Mouse (Mus musculus) neural tube, embryonic 14.5 days (tissue): Measurements from ENCODE around the gene Tbc1d10a. TPM values are rescaled to one million over a fixed set of nuclear protein-coding genes. Genes with fewer than 3 reads are reported as not detected.

ENCODE experiments used
- ATAC-seq: fragments of 200-750 bp; cut with Nextera tagmentation; 2 replicates; pipeline ENCODE4 v1.8.0; 2017; ENCODE audit warnings: low read depth, mild to moderate bottlenecking, moderate TSS enrichment, moderate library complexity
- H3K27ac ChIP-seq: fragments of 300-500 bp; sonication (generic); 2 replicates; pipeline ENCODE4 v1.5.1; 2014; ENCODE audit warnings: low read depth, mild to moderate bottlenecking, control low read depth, low read length, moderate library complexity, mixed read lengths
- H3K27me3 ChIP-seq: fragments of 300-500 bp; sonication (generic); 2 replicates; pipeline ENCODE4 v1.6.1; 2014; ENCODE audit warnings: low read length; ENCODE audit not compliant: control insufficient read depth, insufficient read depth
- H3K36me3 ChIP-seq: fragments of 300-500 bp; sonication (generic); 2 replicates; pipeline ENCODE4 v1.6.1; 2014; ENCODE audit warnings: low read length, mixed read lengths; ENCODE audit not compliant: control insufficient read depth, insufficient read depth
- H3K4me1 ChIP-seq: fragments of 300-500 bp; sonication (generic); 2 replicates; pipeline ENCODE4 v1.6.1; 2014; ENCODE audit warnings: low read length; ENCODE audit not compliant: control insufficient read depth, insufficient read depth
- H3K4me2 ChIP-seq: fragments of 300-500 bp; sonication (generic); 2 replicates; pipeline ENCODE4 v1.6.1; 2014; ENCODE audit warnings: mild to moderate bottlenecking, low read depth, low read length, control low read depth
- H3K4me3 ChIP-seq: fragments of 300-500 bp; sonication (generic); 2 replicates; pipeline ENCODE4 v1.5.1; 2014; ENCODE audit warnings: low read depth, low read length, control low read depth, mixed read lengths
- H3K9ac ChIP-seq: fragments of 300-500 bp; sonication (generic); replicated peaks from 2 replicates; pipeline ENCODE4 v1.6.1; 2014; ENCODE audit warnings: low read depth, mild to moderate bottlenecking, control low read depth, low read length, mixed read lengths
- H3K9me3 ChIP-seq: fragments of 300-500 bp; sonication (generic); 2 replicates; pipeline ENCODE4 v1.6.1; 2016; ENCODE audit warnings: low read length; ENCODE audit not compliant: control insufficient read depth
- WGBS: fragments of 180-500 bp; shearing (Covaris S2); extraction: QIAGEN DNeasy Blood & Tissue Kit; methylation state at CpG from one replicate; pipeline ENCODE4 v1.1.7; 2014; 5-methylcytosine and 5-hydroxymethylcytosine counted together
- polyA plus RNA-seq: library from polyadenylated mRNA; unstranded; fragments of >200 nt; fragmentation: Nextera tagmentation; extraction: Ambion mirVana; gene quantifications from 2 replicates; pipeline ENCODE4 v1.2.1, GENCODE M21; 2014

Tbc1d10a gene
- polyA plus RNA-seq, 1 experiment from 2014 or later = 19.8 TPM

DNA sequence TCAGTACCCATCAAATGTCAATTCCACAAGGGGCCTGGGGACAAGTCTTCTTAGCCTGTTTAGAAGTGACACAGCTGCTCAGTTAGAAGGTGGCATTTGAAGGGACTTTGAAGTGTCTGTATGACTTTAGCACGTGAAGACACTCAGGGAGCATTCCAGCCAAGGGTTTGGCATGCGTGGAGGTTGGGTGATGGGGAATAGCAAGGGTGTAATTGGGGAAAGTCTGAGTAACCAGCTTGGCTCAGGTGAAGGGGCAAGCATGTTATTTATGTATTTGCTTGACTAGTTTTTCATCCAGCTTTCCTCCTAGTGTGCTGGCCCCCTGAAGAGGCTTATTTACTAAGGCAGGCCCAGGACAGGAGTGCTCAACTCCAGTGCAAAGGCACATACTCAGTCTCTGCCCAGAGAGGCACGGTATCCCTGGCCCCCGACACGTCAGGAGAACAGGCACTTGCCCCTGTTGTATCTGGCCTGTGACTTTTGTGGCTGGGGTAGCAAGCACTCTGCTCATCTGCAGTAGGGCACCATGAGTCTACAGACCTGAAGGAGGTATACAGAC, 18.6 kb downstream of the Tbc1d10a start:
- Histone ChIP-seq H3K4me3 (no peak overlapping the region), H3K9ac (no peak overlapping the region), H3K27me3 (no peaks in the 10 kb centered on the region), H3K9me3 (no peaks in the 10 kb centered on the region), H3K36me3 (peaks cover 6% of the 10 kb centered on the region; the same call in 1 of the 2 replicates), H3K27ac (no peak overlapping the region), H3K4me1 (0 out of 2 replicates have a peak, but pooled peaks cover 3% of the 10 kb centered on the region), H3K4me2 (no peak overlapping the region)
- 86% methylated on average over 5 of the region's 5 CpGs for WGBS
- ATAC-seq = no peak

DNA sequence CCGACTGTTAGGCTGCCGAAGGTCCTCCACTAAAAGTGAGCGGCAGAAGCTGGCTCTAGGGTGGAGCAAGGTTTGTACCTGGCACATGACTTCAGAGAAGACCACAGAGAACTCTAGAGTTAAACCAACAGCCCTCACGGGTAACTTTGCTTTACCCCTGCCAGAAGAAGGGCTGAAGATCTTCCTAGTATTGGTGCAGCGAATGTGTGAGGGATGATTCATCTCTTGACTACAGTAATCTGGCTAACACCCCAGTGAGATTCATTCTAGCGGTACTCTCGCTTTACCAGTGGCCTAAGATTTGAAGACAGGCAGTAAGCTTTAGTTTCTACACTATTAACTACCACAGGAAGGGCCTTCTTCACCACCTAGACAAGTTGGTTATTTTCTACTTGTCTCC, 19.4 kb downstream of the Tbc1d10a start:
- 92% methylated on average over 7 of the region's 7 CpGs for WGBS
- H3K4me3 ChIP-seq = no peak overlapping the region
- H3K36me3 ChIP-seq = peaks cover 6% of the 10 kb centered on the region; the same call in 1 of the 2 replicates
- H3K27ac ChIP-seq = no peak overlapping the region
- no peak for ATAC-seq
- H3K9me3 ChIP-seq = no peaks in the 10 kb centered on the region
- H3K4me1 ChIP-seq = 0 out of 2 replicates have a peak, but pooled peaks cover 3% of the 10 kb centered on the region
- no peaks in the 10 kb centered on the region for H3K27me3 ChIP-seq
- H3K9ac ChIP-seq = no peak overlapping the region
- H3K4me2 ChIP-seq = no peak overlapping the region

DNA sequence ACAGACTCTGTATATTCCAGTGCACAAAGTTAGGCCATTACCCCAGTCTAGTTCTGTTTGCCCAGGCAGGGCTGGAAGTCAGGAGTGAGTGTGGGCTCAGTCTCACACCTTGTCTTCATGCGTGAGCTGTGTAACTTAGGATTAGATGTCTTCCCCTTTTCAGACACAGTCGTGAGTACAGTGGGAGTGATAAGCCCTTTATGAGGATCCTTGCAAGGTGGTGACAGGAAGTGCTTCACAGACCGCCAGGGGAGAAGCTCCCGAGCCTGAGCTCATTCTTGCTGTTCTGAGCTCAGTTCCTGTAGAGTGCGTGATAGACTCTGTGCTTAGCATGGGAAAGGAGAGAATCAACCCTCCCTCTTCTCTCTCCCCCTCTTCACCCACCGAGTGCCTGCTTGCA, 20.0 kb downstream of the Tbc1d10a start:
- 85% methylated on average over 6 of the region's 6 CpGs for WGBS
- ATAC-seq = no peak
- Histone ChIP-seq H3K36me3 (peaks cover 6% of the 10 kb centered on the region; the same call in 1 of the 2 replicates), H3K27me3 (no peaks in the 10 kb centered on the region), H3K4me2 (no peak overlapping the region), H3K4me3 (no peak overlapping the region), H3K4me1 (0 out of 2 replicates have a peak, but pooled peaks cover 3% of the 10 kb centered on the region), H3K9ac (no peak overlapping the region), H3K9me3 (no peaks in the 10 kb centered on the region), H3K27ac (no peak overlapping the region)

DNA sequence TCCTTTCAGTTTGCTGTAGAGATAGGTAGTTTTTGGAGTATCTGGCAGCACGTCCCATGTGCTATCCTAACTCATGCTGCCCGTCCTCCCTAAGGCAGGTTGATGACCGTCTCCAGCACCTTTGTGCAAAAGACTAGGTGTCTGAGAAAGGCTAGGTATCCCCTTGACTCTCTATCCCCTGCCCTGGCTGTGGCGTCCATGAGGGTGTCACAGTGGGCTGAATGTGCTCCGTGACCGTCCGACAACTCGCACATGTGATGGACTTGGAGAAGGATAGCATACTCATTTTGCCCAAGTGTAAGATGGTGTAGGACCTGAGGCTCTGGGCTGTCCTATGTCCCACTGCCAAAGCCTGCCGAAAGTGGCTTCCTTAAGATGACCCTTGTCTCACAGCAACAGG, 21.1 kb downstream of the Tbc1d10a start:
- Histone ChIP-seq H3K4me2 (no peak overlapping the region), H3K9me3 (no peaks in the 10 kb centered on the region), H3K9ac (no peak overlapping the region), H3K36me3 (peaks cover 6% of the 10 kb centered on the region; the same call in 1 of the 2 replicates), H3K4me3 (no peak overlapping the region), H3K27ac (no peak overlapping the region), H3K27me3 (no peaks in the 10 kb centered on the region), H3K4me1 (0 out of 2 replicates have a peak, but pooled peaks cover 3% of the 10 kb centered on the region)
- WGBS = 95% methylated on average over 9 of the region's 9 CpGs
- no peak for ATAC-seq

DNA sequence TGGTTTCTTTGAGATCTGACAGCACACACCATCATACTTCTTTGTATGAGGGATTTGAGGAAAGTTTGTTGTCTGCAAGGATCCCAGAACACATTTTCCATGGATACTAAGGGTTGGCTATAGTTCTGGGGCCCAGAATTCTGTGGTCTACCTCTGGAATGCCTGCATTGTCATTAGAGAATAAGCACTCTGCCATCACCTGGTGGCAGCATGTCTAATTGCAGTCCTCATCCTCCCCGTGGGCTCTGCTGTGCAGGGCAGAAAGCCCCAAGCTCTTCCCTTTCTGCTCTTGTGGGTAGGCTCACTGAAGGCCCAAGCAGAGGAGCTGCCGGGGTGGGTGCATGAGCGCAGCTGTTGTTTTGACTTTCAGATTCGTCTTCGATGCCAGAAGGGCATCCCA, 23.0 kb downstream of the Tbc1d10a start:
- WGBS = 82% methylated on average over 5 of the region's 5 CpGs
- H3K36me3 ChIP-seq = peaks cover 15% of the 10 kb centered on the region

DNA sequence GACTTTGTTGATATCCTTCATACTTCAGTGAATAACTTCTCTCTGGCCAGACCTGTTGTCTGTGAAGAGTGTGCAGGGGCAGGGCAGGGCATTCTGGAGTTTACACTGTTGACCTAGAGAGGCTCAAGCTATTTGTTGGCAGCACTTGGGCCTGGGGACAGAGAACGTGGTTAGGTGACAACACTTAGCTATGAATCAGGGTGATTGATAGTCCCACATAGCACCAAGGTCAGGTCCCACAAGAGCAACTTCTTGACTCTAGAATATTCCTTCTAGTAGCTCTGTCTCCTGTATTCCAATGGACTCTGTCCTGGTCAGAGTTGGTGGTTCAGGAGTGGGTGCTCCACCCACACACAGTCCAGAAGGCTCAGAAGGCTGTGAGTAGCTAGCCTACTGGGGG, 24.2 kb downstream of the Tbc1d10a start:
- WGBS = 61% methylated on average over 1 of the region's 1 CpGs
- H3K4me1 ChIP-seq = no peaks in the 10 kb centered on the region

More for the DNA sequence above, 23.0 kb downstream of the Tbc1d10a start:
- Histone ChIP-seq H3K4me2 (no peak overlapping the region), H3K4me1 (no peaks in the 10 kb centered on the region), H3K27me3 (no peaks in the 10 kb centered on the region), H3K27ac (no peak overlapping the region), H3K4me3 (no peak overlapping the region), H3K9me3 (no peaks in the 10 kb centered on the region), H3K9ac (no peak overlapping the region)
- no peak for ATAC-seq

DNA sequence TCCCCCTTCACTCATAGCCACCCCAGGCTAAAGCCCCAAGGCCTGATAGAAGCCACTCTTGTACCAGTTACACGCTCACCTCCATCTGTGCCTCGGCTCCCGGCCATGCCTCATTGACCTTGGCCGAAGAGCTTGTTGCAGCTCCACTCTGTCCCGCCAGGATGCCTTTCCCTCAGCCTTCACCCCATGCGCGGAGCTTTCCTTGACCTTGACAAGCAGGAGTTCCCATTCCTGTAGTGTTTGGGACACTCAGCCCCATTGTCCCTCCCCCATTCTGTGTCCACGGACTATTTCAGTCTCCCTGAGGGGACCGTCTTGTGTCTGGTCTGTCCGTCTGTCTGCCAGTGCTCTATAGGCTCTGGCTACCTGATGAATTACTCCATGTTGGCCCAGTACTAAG, 26.5 kb downstream of the Tbc1d10a start:
- Histone ChIP-seq H3K4me2 (no peak overlapping the region), H3K27ac (no peak overlapping the region), H3K9ac (no peak overlapping the region), H3K36me3 (peaks cover 16% of the 10 kb centered on the region), H3K4me1 (peaks cover under 1% of the 10 kb centered on the region; the same call in 1 of the 2 replicates), H3K9me3 (no peaks in the 10 kb centered on the region), H3K27me3 (peaks cover 8% of the 10 kb centered on the region; the same call in 1 of the 2 replicates), H3K4me3 (no peak overlapping the region)
- no peak for ATAC-seq
- WGBS = 91% methylated on average over 10 of the region's 10 CpGs

More for the DNA sequence above, 24.2 kb downstream of the Tbc1d10a start:
- Histone ChIP-seq H3K27me3 (no peaks in the 10 kb centered on the region), H3K9me3 (no peaks in the 10 kb centered on the region), H3K9ac (no peak overlapping the region), H3K4me3 (no peak overlapping the region), H3K4me2 (no peak overlapping the region), H3K36me3 (peaks cover 21% of the 10 kb centered on the region), H3K27ac (no peak overlapping the region)
- ATAC-seq = no peak

DNA sequence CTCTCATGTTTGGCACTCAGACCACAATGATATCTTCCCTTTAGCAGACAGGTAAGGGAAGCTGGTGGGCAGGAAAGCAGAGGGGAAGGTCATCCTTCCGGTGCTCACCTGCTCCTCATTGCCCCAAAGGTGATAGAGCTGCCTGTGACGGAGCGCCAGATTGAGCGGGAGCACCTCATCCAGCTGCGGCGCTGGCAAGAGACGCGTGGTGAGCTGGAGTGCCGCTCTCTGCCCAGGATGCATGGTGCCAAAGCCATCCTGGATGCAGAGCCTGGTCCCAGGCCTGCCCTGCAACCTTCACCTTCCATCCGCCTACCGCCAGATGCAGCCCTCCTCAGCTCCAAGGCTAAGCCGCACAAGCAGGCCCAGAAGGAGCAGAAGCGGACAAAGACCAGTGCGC, 28.0 kb downstream of the Tbc1d10a start:
- WGBS = 96% methylated on average over 14 of the region's 14 CpGs
- H3K27ac ChIP-seq = no peak overlapping the region
- H3K27me3 ChIP-seq = peaks cover 13% of the 10 kb centered on the region; the same call in 1 of the 2 replicates
- peaks cover 3% of the 10 kb centered on the region; the same call in 1 of the 2 replicates for H3K4me1 ChIP-seq
- H3K9ac ChIP-seq = no peak overlapping the region
- H3K4me2 ChIP-seq = no peak overlapping the region
- H3K4me3 ChIP-seq = no peak overlapping the region
- H3K36me3 ChIP-seq = peaks cover 16% of the 10 kb centered on the region
- no peaks in the 10 kb centered on the region for H3K9me3 ChIP-seq
- ATAC-seq = no peak

DNA sequence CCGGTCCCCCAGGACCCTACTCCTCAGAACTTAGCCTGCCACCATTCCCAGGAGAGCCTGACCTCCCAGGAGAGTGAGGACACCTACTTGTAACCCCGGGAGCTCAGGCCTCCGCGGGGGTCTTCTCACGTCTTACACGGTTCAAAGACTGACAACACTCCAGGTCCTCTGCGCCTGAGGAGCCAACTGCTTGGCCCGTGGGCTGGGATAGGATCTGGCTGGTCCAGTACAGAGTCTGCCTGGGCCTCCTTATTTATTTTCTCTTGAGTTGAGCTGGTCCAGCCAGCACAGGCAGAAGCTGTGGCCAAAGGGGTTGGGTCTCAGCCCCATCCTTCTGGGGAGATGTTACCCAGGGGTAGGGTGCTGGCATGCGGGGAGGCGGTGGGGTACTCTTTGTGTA, 28.5 kb downstream of the Tbc1d10a start:
- Histone ChIP-seq H3K4me2 (no peak overlapping the region), H3K4me3 (no peak overlapping the region), H3K27me3 (peaks cover 13% of the 10 kb centered on the region; the same call in 1 of the 2 replicates), H3K27ac (no peak overlapping the region), H3K4me1 (peaks cover 3% of the 10 kb centered on the region; the same call in 1 of the 2 replicates), H3K9me3 (no peaks in the 10 kb centered on the region), H3K9ac (no peak overlapping the region), H3K36me3 (peaks cover 16% of the 10 kb centered on the region)
- WGBS = 89% methylated on average over 10 of the region's 10 CpGs
- no peak for ATAC-seq
